Mouse (Mus musculus) testis, postnatal 14 days (tissue): Measurements from ENCODE around the gene Eif1ad.

Experiments used
- DNase-seq: peaks from one replicate; pipeline ENCODE4 v3.0.0; 2021; ENCODE audit warnings: low spot score

Eif1ad gene

DNA sequence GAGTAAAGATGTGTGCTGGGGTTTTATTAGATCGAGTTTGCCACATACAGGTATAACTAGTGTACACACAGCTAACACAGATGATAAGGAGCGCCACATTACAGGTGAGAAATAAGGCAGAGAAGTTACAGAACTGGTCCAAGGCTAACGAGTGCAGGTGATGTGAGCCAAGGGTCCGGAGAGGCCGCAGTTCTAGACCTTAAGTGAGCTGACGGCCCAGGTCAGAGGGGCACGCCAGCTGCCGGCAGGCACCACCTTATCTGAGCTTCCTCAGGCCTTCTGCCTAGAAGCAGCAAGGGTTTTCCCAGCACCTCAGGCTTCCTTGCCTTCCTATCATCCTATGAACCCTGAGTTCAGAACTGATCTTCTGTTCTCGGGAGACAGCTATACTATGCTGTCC is 53.1 kb downstream of the Eif1ad start:
- no peak for DNase-seq

- no peak for DNase-seq
These were observed 54.0 kb downstream of the Eif1ad start for GRCm38 (mm10) chr19:5420579-5420978.
